Mouse (Mus musculus) gastrocnemius, postnatal 10 days (tissue): ENCODE measurements around the gene Snrpa. TPM values are rescaled to one million over a fixed set of nuclear protein-coding genes. Genes with fewer than 3 reads are reported as not detected.

Experiments used
- DNase-seq: peaks from one replicate; pipeline ENCODE4 v3.0.0; 2021; ENCODE audit warnings: mixed read lengths
- total RNA-seq, 2 experiments: library from RNA; stranded (reverse); gene quantifications; 2 replicates each; pipeline ENCODE4 v1.2.3; 2021

Snrpa gene
- total RNA-seq, 2 experiments from 2014 or later: 38.8 to 42.1 TPM

DNA sequence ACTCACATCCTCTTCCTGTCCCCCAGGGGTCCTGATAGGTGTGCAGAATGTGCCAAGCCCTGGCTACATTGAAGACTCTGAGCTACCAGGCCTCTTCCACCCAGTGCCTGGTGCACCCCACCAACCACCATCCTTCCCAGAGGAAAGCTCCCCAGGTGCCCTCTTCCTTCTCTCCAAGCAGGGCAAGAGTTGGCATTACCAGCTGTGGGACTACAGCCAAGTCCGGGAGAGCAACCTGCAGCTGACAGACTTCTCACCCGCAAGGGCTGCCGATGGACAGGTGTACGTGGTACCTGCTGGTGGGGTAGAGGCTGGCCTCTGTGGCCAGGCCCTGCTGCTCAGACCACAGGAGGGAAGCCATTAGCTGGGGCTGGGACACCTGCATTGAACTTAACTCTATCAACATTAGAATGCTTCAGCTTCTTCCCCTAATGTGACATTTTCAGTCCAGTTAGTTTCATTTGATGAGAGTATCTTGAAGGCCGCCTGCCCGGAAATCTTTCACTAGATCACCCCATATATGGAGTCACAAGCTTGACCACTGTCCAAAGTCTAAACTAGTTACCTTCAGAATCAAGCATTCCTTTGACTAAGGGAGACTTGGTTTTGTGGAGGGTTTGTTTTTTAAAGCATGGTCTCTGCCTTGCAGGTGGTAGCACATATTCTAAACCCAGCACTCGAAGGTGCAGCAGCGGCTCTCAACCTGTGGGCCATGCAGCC is 7.8 kb upstream of the Snrpa start:
- DNase-seq: no peak

GRCm38 (mm10) chr7:27198779-27199178 is 2.7 kb upstream of the Snrpa start:
- no peak for DNase-seq

DNA sequence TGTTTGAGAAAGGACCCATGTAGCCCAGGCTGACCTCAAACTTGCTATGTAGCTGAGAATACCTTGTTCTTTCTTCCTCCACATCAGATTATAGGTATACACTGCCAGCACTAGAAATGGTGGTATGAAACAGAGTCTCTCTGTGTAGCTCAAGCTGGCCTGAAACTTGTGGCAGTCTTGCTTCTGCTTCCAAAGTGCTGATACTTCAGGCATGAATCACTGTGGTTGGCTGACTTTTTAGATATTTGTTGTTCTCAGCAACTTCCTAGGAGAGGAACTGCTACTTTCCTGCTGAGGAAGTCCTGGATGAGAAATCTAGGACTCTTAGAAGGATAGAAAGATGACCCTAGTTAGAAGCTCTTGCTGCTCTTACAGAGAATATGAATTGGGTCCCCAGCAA is 2.3 kb upstream of the Snrpa start:
- DNase-seq: no peak

- no peak for DNase-seq
These were observed 1.6 kb upstream of the Snrpa start for GRCm38 (mm10) chr7:27197634-27198033.

DNA sequence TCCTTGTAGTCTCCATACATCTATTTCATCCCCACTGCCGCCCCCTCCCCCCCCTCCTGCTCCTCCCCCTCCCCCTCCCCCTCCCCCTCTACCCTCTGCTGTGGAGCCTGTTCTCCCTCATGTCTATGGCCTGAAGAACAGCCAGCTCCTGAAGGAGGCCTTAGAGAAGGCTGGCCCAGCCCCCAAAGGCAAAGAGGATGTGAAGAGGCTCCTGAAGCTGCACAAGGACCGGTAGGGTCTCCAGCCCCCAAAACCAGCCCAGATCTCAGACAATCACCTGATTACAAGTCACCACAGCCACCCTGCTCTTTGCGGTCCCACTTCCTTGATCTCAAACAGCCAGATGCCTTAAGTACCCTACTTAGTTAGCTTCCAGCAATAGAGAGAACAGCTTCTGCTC is 1.1 kb upstream of the Snrpa start:
- DNase-seq: no peak

DNA sequence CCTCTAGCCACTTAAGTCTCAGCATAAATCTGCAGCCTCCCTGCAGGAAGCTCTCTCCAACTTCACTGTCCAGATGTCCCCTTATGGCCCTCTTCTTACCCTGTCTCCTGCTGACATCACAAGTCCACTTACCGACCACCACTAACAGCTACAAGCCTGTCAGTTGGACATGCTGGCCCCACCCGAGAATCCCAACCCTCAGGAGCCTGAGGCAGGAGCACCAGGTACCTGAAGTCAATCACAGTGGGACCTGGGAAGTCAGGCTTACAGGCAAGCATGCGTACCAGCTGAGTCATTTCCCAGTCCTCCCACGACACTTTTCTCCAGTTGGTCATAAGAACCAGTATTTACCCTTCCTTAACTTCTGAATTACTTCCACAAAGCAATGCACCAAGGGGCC is 2.3 kb downstream of the Snrpa start:
- DNase-seq: no peak

DNA sequence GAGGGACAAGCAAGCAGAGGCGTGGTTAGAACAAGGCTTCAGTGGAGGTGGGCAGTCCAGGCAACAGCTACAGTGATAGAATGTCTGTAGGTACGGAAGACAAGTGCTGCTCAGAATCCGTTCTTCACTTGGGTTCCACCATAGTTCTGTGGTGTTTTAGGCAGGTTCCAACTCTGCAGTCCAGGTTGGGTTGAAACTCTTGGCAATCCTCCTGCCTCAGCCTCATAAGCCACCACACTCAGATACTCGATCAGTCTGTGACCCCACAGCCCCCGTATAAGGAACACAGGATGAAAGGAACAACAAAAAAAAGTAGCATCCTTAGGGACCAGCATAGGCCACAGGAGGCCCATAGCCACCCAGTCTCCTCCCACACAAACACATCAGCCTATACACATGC is 3.6 kb downstream of the Snrpa start:
- DNase-seq: no peak

- DNase-seq: no peak
These were observed 6.7 kb downstream of the Snrpa start for GRCm38 (mm10) chr7:27189271-27189931.

- no peak for DNase-seq
These were observed 10.1 kb downstream of the Snrpa start for GRCm38 (mm10) chr7:27185986-27186385.

- DNase-seq: peak; percentile 42
These were observed 11.1 kb downstream of the Snrpa start for GRCm38 (mm10) chr7:27184964-27185363.

DNA sequence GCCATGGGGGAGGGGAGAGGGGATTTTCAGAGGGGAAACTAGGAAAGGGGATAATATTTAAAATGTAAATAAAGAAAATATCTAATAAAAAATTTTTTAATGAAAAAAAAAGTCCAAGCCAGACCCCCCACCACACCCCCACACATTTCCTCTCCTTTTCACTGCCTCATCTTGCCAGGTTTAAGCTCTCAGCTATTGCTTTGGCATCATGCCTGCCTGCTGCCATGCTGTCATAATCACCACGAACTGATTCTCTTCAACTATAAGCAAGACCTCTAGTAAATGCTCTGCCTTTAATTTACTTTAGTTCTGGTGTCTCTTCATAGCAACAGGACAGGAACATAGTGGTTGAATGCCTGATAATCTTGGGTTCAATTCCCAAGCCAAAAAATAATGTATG is 13.6 kb downstream of the Snrpa start:
- DNase-seq: no peak

DNA sequence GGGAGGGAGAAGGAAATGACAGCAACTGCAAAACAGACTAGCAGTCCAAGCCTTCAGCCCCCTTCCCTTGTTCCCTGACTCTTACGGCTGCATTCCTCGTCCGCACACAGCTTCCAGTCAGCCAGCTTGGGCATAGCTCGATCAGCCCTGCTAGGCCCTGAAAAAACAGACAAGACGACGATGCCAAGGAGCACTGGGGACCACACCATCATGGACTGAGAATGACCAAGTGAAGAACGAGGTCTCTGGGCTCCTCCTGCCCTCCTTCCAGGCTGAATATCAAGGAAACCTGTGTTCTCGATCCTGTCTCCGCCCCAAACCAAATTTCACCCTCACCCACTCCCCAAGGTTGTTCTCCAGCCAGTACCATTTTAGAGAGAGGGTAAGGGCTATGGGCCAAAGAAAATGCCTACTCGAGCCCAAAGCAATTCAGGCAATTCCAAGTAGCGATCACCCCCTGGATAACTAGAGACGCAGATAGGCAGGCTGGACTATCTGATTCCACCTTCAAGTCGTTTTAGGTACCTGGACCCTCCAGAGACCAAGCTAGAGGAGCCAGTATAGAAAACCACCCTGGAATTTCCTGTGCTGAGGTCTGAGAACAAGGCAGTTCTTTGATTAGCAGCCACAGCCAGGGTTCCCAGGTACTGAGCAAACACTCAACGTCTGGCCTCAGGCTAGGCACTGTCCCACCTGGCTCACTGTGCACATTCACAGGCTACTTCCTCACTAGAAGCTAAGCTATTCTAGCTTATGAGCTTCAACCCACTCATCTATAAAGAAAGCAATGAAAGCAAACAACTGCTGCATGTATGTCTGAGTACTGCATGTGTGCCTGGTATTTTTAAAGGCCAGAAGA is 15.0 kb downstream of the Snrpa start, which contains the start of the genes Gm21983 and Mia:
Gene Gm21983 (minus strand): TSS at position 250 of the 859 bp plus-strand sequence.
Gene Mia (minus strand): TSS at position 321 of the 859 bp plus-strand sequence.
- DNase-seq: no peak

- peak; percentile 73 for DNase-seq
These were observed 16.0 kb downstream of the Snrpa start for GRCm38 (mm10) chr7:27180036-27180435.

- no peak for DNase-seq
These were observed 16.7 kb downstream of the Snrpa start for GRCm38 (mm10) chr7:27179217-27179918.

DNA sequence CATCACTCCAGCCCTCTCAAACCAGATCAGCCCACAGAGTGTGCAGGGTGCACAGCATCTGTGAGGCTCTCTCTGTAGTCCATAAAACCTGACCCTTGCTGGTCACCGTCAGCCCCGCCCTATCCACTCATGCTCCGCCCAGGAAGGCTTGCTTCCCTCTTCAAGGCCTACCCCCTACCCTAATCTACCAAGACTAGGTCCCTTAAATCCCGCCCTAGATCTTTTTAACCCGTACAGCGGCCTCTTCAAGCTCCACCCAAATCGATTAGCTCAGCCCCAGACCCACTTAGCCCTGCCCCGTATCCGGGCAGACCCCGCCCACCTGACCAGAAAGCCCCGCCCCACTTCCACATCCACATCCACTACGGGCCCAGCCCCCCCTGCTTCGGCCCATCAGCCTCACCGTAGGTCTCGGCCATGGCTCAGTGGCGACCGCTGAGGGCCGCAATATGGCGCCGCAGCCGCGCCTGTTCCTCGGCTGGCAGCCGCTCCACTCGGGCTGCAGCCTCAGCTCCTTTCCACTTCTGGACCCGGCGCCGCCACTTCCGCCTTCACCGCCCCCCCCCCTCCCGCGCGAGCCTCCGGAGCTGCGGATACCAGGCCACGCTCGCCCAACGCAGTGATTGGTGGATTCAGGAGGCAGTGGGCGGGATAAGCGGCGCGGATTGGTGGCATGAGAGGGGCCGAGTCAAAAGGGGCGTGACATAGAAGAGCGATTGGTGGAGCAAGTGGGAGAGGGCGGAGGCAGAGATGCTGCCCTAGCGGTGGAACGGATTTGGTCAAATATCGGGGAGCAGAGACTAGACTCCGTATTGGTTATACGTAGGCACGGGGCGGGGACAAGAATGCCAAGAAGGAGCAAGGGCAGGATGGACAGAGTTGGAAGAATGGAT is 17.5 kb downstream of the Snrpa start, which contains the start of gene Rab4b:
Gene Rab4b (minus strand): TSS at position 573 of the 893 bp plus-strand sequence.
- DNase-seq: peak; percentile 95

GRCm38 (mm10) chr7:27177942-27178323 is 18.1 kb downstream of the Snrpa start:
- DNase-seq: no peak

DNA sequence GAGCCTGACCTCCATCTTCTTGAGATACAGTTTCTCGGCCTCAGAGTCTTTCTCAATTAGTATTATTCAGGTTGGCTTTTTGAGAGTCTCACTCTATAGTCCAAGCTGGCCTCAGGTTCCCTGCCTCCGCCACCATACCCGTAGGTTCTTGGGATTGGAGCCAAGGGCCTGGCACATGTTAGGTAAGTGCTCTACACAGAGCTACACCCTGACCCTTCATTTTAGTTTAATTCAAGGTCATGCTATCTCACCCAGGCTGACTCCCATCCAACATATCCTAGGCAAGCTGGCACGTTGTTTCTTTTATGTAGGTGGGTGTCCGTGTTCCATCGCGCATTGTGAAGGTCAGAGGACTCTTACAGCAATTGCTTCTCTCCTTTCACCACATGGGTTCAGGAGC is 21.2 kb downstream of the Snrpa start:
- DNase-seq: no peak

DNA sequence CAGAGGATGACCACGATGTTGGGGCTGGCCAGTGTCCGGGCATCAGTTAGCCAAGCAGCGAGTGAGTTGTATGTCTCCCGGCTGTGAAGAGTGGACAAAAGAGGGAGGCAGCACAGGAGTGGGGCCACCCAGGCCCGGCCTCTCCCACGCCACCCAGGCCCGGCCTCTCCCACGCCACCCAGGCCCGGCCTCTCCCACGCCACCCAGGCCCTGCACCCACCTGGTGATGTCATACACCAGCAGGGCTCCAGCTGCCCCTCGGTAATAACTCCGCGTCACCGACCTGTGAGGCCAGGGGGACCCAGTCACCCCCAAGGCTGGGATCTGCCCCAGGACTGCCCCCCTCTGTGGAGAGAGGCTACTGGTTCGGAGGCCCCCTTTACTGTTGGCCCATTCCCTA is 21.6 kb downstream of the Snrpa start:
- DNase-seq: no peak

- DNase-seq: no peak
These were observed 25.1 kb downstream of the Snrpa start for GRCm38 (mm10) chr7:27170981-27171380.

- no peak for DNase-seq
These were observed 27.7 kb downstream of the Snrpa start for GRCm38 (mm10) chr7:27168371-27168770.

GRCm38 (mm10) chr7:27167475-27168094 is 28.5 kb downstream of the Snrpa start:
- no peak for DNase-seq
